Mouse (Mus musculus) neural tube, embryonic 12.5 days (tissue): ENCODE data around the gene Dennd2d. TPM values are rescaled to one million over a fixed set of nuclear protein-coding genes. Genes with fewer than 3 reads are reported as not detected.

Experiments used
- ATAC-seq: fragments of 200-750 bp; cut with Nextera tagmentation; 2 replicates; pipeline ENCODE4 v1.8.0; 2017; ENCODE audit warnings: low read depth, mild to moderate bottlenecking, moderate TSS enrichment, moderate library complexity; ENCODE audit not compliant: low FRiP score
- H3K27ac ChIP-seq: fragments of 300-500 bp; sonication (generic); 2 replicates; pipeline ENCODE4 v1.5.1; 2016
- H3K27me3 ChIP-seq: fragments of 300-500 bp; sonication (generic); replicated peaks from 2 replicates; pipeline ENCODE4 v1.6.1; 2016; ENCODE audit warnings: mild to moderate bottlenecking
- H3K36me3 ChIP-seq: fragments of 300-500 bp; sonication (generic); 2 replicates; pipeline ENCODE4 v1.6.1; 2016; ENCODE audit warnings: mild to moderate bottlenecking
- H3K4me1 ChIP-seq: fragments of 300-500 bp; sonication (generic); 2 replicates; pipeline ENCODE4 v1.6.1; 2016
- H3K4me2 ChIP-seq: fragments of 300-500 bp; sonication (generic); replicated peaks from 2 replicates; pipeline ENCODE4 v1.6.1; 2016; ENCODE audit warnings: mild to moderate bottlenecking
- H3K4me3 ChIP-seq: fragments of 300-500 bp; sonication (generic); 2 replicates; pipeline ENCODE4 v1.5.1; 2016
- H3K9ac ChIP-seq: fragments of 300-500 bp; sonication (generic); 2 replicates; pipeline ENCODE4 v1.6.1; 2016; ENCODE audit warnings: mild to moderate bottlenecking
- H3K9me3 ChIP-seq: fragments of 300-500 bp; sonication (generic); 2 replicates; pipeline ENCODE4 v1.6.1; 2016; ENCODE audit warnings: mild to moderate bottlenecking
- WGBS: fragments of 180-500 bp; shearing (Covaris S2); methylation state at CpG from one replicate; pipeline ENCODE4 v1.1.7; 2016; 5-methylcytosine and 5-hydroxymethylcytosine counted together
- polyA plus RNA-seq: library from polyadenylated mRNA; unstranded; fragments of >200 nt; fragmentation: Nextera tagmentation; extraction: Ambion mirVana; gene quantifications from 2 replicates; pipeline ENCODE4 v1.2.1, GENCODE M21; 2016

Dennd2d gene
- polyA plus RNA-seq, 1 experiment from 2014 or later, result 0.24 TPM

DNA sequence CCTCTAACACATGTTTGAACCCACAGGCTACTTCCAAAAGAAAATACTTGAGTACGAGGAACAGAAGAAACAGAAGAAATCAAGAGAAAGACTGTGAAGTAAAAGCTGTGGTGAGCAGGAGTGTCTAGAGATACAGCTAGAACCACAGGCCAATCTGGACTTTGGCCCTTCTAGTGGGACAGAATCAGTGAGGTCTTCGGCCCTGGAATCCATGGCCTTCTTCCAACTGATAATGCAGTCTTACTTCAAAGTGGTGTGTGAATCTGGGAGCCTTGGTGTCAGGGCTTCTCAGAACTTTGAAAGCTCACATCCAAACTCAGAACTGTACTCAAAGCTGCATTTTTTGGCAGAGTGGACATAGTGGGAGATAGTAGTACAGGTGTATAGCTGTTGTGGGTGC is 18.3 kb downstream of the Dennd2d start:
- H3K4me3 ChIP-seq, result no peak overlapping the region
- no peak overlapping the region for H3K27ac ChIP-seq
- no peaks in the 10 kb centered on the region for H3K4me1 ChIP-seq
- H3K4me2 ChIP-seq, result no peak overlapping the region
- H3K9ac ChIP-seq, result no peak overlapping the region
- 95% methylated on average over 2 of the region's 2 CpGs for WGBS
- peaks cover 4% of the 10 kb centered on the region; the same call in 1 of the 2 replicates for H3K36me3 ChIP-seq
- no peaks in the 10 kb centered on the region for H3K27me3 ChIP-seq
- ATAC-seq, result no peak
- no peaks in the 10 kb centered on the region for H3K9me3 ChIP-seq

DNA sequence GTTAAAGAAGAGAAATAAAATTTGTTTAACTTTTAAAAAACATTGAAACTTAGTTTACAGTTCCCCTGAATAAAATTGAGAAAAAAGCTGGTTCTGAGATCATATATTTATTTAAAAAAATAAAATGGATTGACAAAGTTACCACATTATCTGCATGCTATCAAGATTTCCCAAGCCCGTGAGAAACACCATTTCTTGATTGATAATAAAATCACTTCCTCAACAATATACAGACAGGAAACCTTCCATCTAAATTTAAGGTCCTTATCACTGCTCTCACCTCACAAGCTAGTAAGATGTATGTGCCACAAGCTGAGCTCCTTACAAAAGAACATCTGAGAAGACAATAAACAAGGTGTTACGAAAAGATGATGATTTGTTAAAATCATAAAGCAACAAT is 20.7 kb downstream of the Dennd2d start:
- no peaks in the 10 kb centered on the region for H3K9me3 ChIP-seq
- no peaks in the 10 kb centered on the region for H3K4me1 ChIP-seq
- no peaks in the 10 kb centered on the region for H3K27me3 ChIP-seq
- no peak overlapping the region for H3K4me3 ChIP-seq
- H3K27ac ChIP-seq, result no peak overlapping the region
- H3K36me3 ChIP-seq, result peaks cover 4% of the 10 kb centered on the region; the same call in 1 of the 2 replicates
- no peak for ATAC-seq
- no peak overlapping the region for H3K4me2 ChIP-seq
- WGBS, result 92% methylated on average over 2 of the region's 2 CpGs
- H3K9ac ChIP-seq, result no peak overlapping the region

DNA sequence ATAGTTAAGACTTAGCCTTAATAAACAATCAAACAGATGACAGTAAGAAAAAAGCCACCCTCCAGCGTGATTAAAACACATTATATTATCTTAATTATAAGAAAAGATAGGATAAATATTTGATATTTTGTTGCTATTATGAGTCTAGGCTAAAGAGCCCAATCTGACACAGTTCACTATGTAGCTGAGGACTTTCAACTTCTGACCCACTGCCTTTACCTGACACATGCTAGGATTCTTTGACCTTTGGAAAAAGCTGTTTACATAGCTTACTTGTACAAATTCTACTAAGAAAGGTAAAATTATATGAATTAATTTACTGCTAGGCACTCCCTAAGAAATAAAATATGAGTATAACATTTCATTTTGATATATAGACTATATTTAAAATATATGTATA is 28.5 kb downstream of the Dennd2d start:
- Histone ChIP-seq H3K4me1 (no peaks in the 10 kb centered on the region), H3K9me3 (no peaks in the 10 kb centered on the region), H3K27me3 (no peaks in the 10 kb centered on the region), H3K4me3 (no peak overlapping the region), H3K27ac (no peak overlapping the region), H3K9ac (no peak overlapping the region), H3K36me3 (no peaks in the 10 kb centered on the region), H3K4me2 (no peak overlapping the region)
- ATAC-seq, result no peak
- WGBS, result 94% methylated on average over 1 of the region's 1 CpGs

DNA sequence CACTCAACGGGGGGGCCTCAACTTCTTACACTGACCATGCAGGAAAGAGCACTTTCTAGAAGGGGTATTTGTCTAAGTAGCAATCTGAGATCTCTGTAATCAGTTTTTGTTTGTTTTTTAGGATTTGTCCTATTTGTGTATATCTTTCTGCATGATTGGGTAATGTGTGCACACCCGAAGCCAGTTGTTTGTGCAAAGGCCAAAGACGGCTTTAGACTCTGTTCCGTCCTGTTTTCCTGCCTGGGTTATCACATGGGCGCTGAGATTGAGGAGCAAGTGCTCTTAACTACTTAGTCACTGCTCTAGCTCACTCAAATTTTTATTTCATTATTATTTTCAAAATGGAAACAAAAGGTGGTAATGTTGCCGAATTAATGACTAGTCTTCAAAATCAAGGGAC is 32.8 kb downstream of the Dennd2d start:
- Histone ChIP-seq H3K4me2 (no peak overlapping the region), H3K27me3 (no peaks in the 10 kb centered on the region), H3K4me3 (no peak overlapping the region), H3K9me3 (no peaks in the 10 kb centered on the region), H3K9ac (no peak overlapping the region), H3K36me3 (no peaks in the 10 kb centered on the region), H3K4me1 (no peaks in the 10 kb centered on the region), H3K27ac (no peak overlapping the region)
- no peak for ATAC-seq
- WGBS, result 90% methylated on average over 6 of the region's 6 CpGs

DNA sequence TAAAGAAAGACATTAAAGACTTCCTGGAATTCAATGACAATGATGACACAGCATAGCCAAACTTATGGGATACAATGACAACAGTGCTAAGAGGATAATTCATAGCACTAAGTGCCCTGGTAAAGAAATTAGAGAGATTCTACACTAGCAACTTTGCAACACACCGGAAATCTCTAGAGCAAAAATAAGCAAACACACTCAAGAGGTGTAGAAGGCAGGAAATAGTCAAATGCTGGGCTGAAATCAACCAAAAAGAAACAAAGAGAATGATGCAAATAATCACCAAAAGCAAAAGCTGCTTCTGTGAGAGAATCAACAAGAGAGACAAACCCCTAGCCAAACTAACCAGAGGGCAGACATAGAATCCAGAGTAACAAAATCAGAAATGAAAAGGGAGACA is 40.5 kb downstream of the Dennd2d start:
- H3K4me1 ChIP-seq, result no peaks in the 10 kb centered on the region
- no peak overlapping the region for H3K4me2 ChIP-seq
- H3K27me3 ChIP-seq, result no peaks in the 10 kb centered on the region
- H3K36me3 ChIP-seq, result no peaks in the 10 kb centered on the region
- no peaks in the 10 kb centered on the region for H3K9me3 ChIP-seq
- no peak for ATAC-seq
- H3K4me3 ChIP-seq, result no peak overlapping the region
- WGBS, result 82% methylated on average over 1 of the region's 1 CpGs
- H3K9ac ChIP-seq, result no peak overlapping the region
- H3K27ac ChIP-seq, result no peak overlapping the region

DNA sequence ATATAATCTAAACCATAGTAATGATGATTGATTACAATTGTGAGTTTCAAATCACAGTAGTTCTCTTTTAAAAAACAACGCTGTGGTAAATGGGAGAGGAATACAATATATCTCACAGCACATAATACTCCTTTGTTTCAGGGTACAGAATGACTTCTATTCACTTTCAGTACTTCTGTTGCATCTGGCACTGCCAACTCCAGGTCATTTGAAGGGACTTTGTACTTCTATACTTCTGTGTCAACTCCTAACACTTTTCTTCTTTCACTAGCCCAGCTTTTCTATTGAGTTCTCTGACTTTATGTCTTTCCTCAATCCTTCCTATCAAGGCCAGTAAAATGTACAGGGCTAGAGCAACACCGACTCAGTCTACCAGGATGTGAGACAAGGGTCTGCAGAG is 44.2 kb downstream of the Dennd2d start:
- H3K36me3 ChIP-seq, result no peaks in the 10 kb centered on the region
- ATAC-seq, result no peak
- WGBS, result 75% methylated on average over 2 of the region's 2 CpGs

DNA sequence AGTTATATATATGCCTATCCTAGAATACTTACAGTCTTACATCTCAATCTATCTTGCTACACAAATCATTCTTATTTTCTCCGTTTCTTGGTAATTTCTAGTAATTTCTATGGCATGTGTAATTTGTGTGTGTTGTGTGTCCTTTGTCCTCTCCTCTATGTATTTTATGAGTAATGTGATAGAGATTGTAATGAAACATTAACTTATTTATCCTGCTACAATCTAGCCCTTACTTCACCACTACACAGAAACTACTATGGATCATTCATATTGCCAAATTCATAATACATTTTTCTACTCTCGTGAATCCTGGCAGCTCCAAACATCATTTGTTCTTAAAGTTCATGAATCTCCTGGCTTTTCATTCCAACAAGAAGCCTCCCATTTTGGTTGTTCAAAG is 45.8 kb downstream of the Dennd2d start:
- Histone ChIP-seq H3K36me3 (no peaks in the 10 kb centered on the region), H3K4me2 (no peak overlapping the region), H3K27me3 (no peaks in the 10 kb centered on the region), H3K9ac (no peak overlapping the region), H3K4me1 (no peaks in the 10 kb centered on the region), H3K27ac (no peak overlapping the region), H3K4me3 (no peak overlapping the region), H3K9me3 (no peaks in the 10 kb centered on the region)
- 90% methylated on average over 2 of the region's 2 CpGs for WGBS
- no peak for ATAC-seq

More for the DNA sequence above, 44.2 kb downstream of the Dennd2d start:
- no peak overlapping the region for H3K4me2 ChIP-seq
- H3K27ac ChIP-seq, result no peak overlapping the region
- H3K9ac ChIP-seq, result no peak overlapping the region
- H3K4me3 ChIP-seq, result no peak overlapping the region
- H3K4me1 ChIP-seq, result no peaks in the 10 kb centered on the region
- no peaks in the 10 kb centered on the region for H3K9me3 ChIP-seq
- no peaks in the 10 kb centered on the region for H3K27me3 ChIP-seq

DNA sequence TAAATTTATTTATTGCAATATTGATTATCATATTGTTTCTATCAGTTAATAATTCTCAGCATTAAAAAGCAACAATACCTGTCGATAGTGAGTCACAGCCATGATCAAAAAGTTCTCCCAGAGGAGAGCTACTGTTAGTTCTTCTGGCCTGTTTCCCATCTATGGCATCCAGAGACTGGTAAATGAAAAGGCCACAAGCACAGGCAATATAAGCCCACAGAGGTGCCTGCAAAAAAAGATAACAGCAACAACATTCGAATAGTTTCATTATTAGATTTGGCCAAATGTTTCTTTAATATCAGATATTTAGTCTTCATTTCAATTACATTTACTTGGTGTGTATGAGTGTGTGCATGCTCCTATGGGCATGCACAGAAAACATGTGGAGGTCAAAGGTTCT is 51.1 kb downstream of the Dennd2d start:
- Histone ChIP-seq H3K9me3 (no peaks in the 10 kb centered on the region), H3K4me2 (no peak overlapping the region), H3K4me3 (no peak overlapping the region), H3K36me3 (peaks cover 2% of the 10 kb centered on the region; the same call in 1 of the 2 replicates), H3K27ac (no peak overlapping the region), H3K27me3 (no peaks in the 10 kb centered on the region), H3K4me1 (no peaks in the 10 kb centered on the region), H3K9ac (no peak overlapping the region)
- WGBS, result 97% methylated on average over 2 of the region's 2 CpGs
- no peak for ATAC-seq

DNA sequence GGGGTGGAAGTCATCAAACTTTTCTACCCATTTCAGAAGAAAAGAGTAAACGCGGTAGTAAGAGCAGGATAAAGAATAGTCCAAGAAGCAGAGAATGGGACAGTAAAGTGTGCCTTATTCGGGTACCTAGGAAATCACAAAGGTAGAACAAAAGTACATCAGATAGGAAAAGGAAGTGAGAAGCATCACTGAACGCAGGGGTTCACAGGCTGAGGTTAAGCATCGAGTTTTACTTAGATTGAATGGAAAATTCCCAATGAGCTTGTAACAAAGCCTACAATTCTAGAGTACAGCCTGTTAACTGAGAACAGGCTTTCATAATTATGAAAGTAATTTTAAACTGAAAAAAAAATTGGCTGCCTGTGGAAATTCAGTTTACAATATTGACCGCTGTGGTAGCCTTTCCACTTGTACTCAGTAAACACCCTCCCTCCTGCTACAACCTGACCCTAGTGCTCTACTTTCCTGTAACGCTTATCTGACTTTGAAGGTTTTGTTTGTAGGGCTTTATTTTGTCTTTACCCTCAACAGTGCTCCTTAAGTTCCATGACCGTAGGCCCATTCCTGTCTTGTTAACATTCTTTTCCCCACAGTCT is 62.6 kb downstream of the Dennd2d start:
- no peak for ATAC-seq
- H3K27me3 ChIP-seq, result no peaks in the 10 kb centered on the region
- H3K36me3 ChIP-seq, result no peaks in the 10 kb centered on the region
- no peak overlapping the region for H3K27ac ChIP-seq
- H3K4me2 ChIP-seq, result no peak overlapping the region
- no peak overlapping the region for H3K9ac ChIP-seq
- no peaks in the 10 kb centered on the region for H3K9me3 ChIP-seq
- H3K4me1 ChIP-seq, result peaks cover 8% of the 10 kb centered on the region
- no peak overlapping the region for H3K4me3 ChIP-seq
- 92% methylated on average over 8 of the region's 8 CpGs for WGBS

DNA sequence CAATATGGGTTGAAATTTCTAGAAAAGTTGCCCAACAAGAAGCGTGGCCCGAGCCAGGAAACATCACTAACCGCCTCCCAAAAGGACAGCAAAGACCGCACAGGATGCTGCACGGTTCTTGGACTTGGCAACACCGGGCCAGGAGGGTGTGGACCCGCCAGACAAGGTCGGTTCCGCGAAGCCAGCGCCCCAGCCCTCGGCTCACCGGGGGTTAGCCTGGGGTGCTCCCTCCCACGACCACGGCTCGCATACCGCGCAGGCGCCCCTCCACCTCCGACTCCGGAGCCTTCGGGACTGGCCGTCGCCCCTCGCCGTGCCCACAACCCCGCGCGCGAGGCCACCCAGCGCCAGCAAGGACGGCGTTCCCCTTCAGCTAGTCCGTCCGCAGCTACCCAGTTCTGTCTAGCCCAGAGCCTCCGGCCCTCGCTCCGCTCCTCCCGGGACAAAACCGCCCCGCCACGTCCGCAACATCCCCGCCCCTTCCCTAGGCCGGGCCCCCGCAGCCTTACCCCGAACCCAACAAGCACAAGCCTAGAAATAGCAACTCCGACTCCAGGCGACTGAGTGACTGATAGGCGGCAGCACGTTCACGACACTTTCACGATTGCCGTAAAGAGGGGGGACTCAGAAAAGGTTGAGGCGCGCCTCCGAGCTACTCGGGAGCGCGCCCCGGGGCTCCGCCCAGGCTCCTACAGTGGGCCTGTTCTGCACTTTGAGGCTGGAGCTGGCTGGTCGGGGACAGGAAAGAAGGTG is 65.1 kb downstream of the Dennd2d start, which contains the start of the genes Dram2 and Cept1:
Gene Dram2 (plus strand): TSS at position 628 of the 753 bp plus-strand sequence.
Gene Cept1 (minus strand): TSS at position 632 of the 753 bp plus-strand sequence.
- H3K4me1 ChIP-seq, result peaks cover 8% of the 10 kb centered on the region
- no peaks in the 10 kb centered on the region for H3K27me3 ChIP-seq
- peak within 1 kb of the TSS; percentile 80 for H3K4me3 ChIP-seq
- H3K9ac ChIP-seq, result peak within 1 kb of the TSS; percentile 83
- under 1% methylated on average over 63 of the region's 63 CpGs for WGBS
- H3K27ac ChIP-seq, result peak within 1 kb of the TSS; percentile 86
- peak within 1 kb of the TSS; percentile 70 for H3K4me2 ChIP-seq
- ATAC-seq, result peak; percentile 98
- H3K9me3 ChIP-seq, result no peaks in the 10 kb centered on the region
- H3K36me3 ChIP-seq, result no peaks in the 10 kb centered on the region

DNA sequence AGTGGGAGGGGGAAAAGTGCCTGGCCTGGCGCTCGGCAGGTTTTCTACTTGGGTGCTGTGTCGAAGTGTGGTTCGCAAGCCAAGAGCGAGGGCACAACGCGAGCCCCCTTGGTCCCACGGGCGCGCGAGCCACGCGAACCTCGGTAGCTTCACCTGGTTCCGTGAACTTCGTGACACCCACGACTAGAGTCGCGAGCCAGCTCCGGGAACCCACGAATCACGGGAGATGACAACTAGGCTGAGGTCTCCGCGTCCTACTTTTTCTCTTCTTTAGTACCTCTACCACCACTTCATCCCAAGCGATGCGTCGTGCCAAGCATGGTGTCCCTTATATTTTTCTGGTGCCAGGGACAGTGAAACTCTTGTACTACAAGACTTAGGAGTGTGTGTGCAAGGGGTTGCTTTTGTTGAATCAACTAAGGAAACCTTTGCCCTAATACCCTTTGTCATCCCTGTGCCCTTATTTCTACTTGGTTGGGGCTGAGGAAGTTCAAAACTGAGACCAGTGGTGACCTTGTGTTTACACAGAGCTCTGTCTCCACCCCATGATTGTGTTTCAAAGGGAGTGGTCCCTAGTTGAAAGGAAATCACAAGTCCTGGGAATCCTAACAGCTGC is 65.8 kb downstream of the Dennd2d start:
- Histone ChIP-seq H3K27me3 (no peaks in the 10 kb centered on the region), H3K9me3 (no peaks in the 10 kb centered on the region), H3K4me1 (peaks cover 8% of the 10 kb centered on the region), H3K27ac (no peak overlapping the region), H3K9ac (peak overlapping the region; percentile 83), H3K36me3 (no peaks in the 10 kb centered on the region), H3K4me3 (peak overlapping the region; percentile 80), H3K4me2 (peak overlapping the region; percentile 70)
- ATAC-seq, result peak; percentile 54
- under 1% methylated on average over 27 of the region's 27 CpGs for WGBS

DNA sequence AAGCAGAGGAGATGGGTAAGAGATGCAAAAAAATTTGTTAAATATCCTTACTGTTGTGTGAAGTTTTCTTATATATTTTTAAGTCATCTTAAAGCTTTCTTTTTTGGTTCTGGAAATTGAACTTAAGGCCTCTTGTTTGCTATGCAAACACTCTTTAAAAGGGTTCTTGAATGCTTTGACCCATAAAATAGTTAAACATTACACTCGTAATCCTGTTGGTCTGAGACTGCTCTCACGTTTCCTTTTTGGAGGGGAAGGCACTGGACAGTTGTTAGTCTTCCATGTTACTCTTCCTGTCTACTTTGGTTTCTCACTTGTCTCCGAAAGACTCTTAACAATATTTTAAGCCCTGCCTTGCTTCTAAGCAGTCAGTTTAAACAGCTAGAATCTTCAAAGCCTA is 66.8 kb downstream of the Dennd2d start:
- WGBS, result 23% methylated on average over 3 of the region's 3 CpGs
- H3K4me3 ChIP-seq, result no peak overlapping the region
- no peak overlapping the region for H3K9ac ChIP-seq
- H3K9me3 ChIP-seq, result no peaks in the 10 kb centered on the region
- H3K4me2 ChIP-seq, result peak overlapping the region; percentile 38
- H3K27me3 ChIP-seq, result no peaks in the 10 kb centered on the region
- no peak for ATAC-seq
- no peak overlapping the region for H3K27ac ChIP-seq
- peaks cover 8% of the 10 kb centered on the region for H3K4me1 ChIP-seq
- H3K36me3 ChIP-seq, result 0 out of 2 replicates have a peak, but pooled peaks cover 5% of the 10 kb centered on the region
